Mouse (Mus musculus): Measurements from ENCODE around the gene Dck. TPM values are rescaled to one million over a fixed set of nuclear protein-coding genes. Genes with fewer than 3 reads are reported as not detected.

Dck gene
- total and polyA plus RNA-seq, 2 experiments: 1.4 to 3.0 TPM

DNA sequence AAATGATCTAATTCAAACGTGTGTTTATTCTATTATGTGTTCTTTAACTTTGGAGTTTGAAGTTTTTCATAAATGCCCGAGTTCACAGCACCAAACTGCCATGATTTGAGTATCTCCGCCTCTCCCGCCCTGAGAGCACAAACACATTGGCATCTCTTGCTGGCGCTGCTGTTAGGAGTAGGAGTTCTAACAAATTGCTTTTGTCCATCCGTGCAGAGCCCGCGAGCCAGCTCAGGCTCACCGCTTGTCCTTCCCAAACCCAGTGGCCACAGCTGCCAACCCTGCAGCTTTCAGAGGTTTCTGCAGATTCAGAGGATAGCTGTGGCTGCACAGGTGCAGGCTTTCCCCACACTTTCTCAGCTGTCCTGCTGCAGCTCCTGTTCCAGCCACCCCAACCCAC is 42.5 kb downstream of the Dck start:
- H3K9ac ChIP-seq (ENCODE audit: low read depth, low read length): no peak overlapping the region
- H3K4me1 ChIP-seq (ENCODE audit: control insufficient read depth, insufficient read depth, low read length): no peaks in the 10 kb centered on the region
- WGBS: 69% methylated on average over 9 of the region's 9 CpGs
- no peak overlapping the region for H3K4me3 ChIP-seq (ENCODE audit: insufficient read depth, low read depth, low read length)
- DNase-seq (ENCODE audit: extremely low read depth, low read depth, low spot score): no peak
- no peak overlapping the region for H3K27ac ChIP-seq (replicated peaks; ENCODE audit: insufficient read depth, low read depth, low read length)
- no peaks in the 10 kb centered on the region for H3K36me3 ChIP-seq (ENCODE audit: control insufficient read depth, insufficient read depth, low read length)
- H3K79me2 ChIP-seq (ENCODE audit: control insufficient read depth, insufficient read depth, low read length): no peaks in the 10 kb centered on the region
- no peaks in the 10 kb centered on the region for H3K27me3 ChIP-seq (ENCODE audit: control insufficient read depth, insufficient read depth, low read length)
- TF ChIP-seq CTCF (IDR thresholded peaks at IDR 0.05; ENCODE audit: low read depth, low read length) (no peak), POLR2A (IDR thresholded peaks at IDR 0.05; ENCODE audit: extremely low read depth, insufficient read depth, low read length) (no peak)

DNA sequence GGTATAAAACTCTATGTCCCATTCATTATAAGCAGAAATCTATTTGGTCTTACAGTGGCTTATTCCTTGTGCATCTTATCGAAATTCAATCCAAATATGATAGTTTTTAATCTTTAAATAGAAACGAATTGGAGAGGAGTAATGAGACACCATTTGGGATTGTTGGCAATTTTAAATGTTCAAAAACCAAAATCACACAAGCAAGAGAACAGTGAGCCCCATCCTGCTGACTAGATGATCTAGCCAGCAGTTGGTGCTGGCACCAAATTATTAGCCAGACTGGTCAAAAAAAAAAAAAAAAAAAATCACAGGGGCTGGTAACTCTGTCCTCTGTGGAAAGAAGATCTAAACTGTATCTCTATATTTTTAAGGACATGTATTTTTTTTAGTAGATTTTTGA is 48.4 kb downstream of the Dck start:
- H3K27me3 ChIP-seq (ENCODE audit: control insufficient read depth, insufficient read depth, low read length): no peaks in the 10 kb centered on the region
- H3K9ac ChIP-seq (ENCODE audit: low read depth, low read length): no peak overlapping the region
- no peaks in the 10 kb centered on the region for H3K36me3 ChIP-seq (ENCODE audit: control insufficient read depth, insufficient read depth, low read length)
- no peak overlapping the region for H3K27ac ChIP-seq (replicated peaks; ENCODE audit: insufficient read depth, low read depth, low read length)
- H3K4me1 ChIP-seq (ENCODE audit: control insufficient read depth, insufficient read depth, low read length): no peaks in the 10 kb centered on the region
- no peak overlapping the region for H3K4me3 ChIP-seq (ENCODE audit: insufficient read depth, low read depth, low read length)
- WGBS: 73% methylated on average over 2 of the region's 2 CpGs
- DNase-seq (ENCODE audit: extremely low read depth, low read depth, low spot score): no peak
- TF ChIP-seq CTCF (IDR thresholded peaks at IDR 0.05; ENCODE audit: low read depth, low read length) (no peak), POLR2A (IDR thresholded peaks at IDR 0.05; ENCODE audit: extremely low read depth, insufficient read depth, low read length) (no peak)
- no peaks in the 10 kb centered on the region for H3K79me2 ChIP-seq (ENCODE audit: control insufficient read depth, insufficient read depth, low read length)

DNA sequence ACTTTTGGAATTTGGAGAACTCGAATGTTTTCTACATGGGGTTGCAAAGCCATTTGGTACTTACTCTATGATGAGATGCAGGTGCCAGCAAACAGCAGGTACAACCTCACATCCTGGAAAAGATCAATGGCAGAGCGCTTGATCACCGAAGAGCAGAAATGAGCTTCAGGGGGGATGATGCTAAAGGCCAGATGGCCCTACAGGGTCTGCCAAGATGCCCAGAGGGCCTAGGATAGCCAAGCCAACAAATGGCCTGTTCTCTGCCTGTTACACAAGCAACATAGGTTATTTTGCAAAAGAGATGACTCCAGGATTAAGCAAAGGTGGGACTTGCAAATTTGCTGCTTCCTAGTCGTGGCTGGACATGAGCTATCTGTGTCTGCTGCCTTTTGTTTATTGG is 49.8 kb downstream of the Dck start:
- TF ChIP-seq POLR2A (IDR thresholded peaks at IDR 0.05; ENCODE audit: extremely low read depth, insufficient read depth, low read length): no peak
- no peak for TF ChIP-seq CTCF (IDR thresholded peaks at IDR 0.05; ENCODE audit: low read depth, low read length)
- Histone ChIP-seq H3K9ac (ENCODE audit: low read depth, low read length) (no peak overlapping the region), H3K79me2 (ENCODE audit: control insufficient read depth, insufficient read depth, low read length) (no peaks in the 10 kb centered on the region), H3K27ac (replicated peaks; ENCODE audit: insufficient read depth, low read depth, low read length) (no peak overlapping the region), H3K4me1 (ENCODE audit: control insufficient read depth, insufficient read depth, low read length) (no peaks in the 10 kb centered on the region), H3K4me3 (ENCODE audit: insufficient read depth, low read depth, low read length) (no peak overlapping the region), H3K36me3 (ENCODE audit: control insufficient read depth, insufficient read depth, low read length) (no peaks in the 10 kb centered on the region), H3K27me3 (ENCODE audit: control insufficient read depth, insufficient read depth, low read length) (no peaks in the 10 kb centered on the region)
- 85% methylated on average over 4 of the region's 4 CpGs for WGBS
- no peak for DNase-seq (ENCODE audit: extremely low read depth, low read depth, low spot score)

DNA sequence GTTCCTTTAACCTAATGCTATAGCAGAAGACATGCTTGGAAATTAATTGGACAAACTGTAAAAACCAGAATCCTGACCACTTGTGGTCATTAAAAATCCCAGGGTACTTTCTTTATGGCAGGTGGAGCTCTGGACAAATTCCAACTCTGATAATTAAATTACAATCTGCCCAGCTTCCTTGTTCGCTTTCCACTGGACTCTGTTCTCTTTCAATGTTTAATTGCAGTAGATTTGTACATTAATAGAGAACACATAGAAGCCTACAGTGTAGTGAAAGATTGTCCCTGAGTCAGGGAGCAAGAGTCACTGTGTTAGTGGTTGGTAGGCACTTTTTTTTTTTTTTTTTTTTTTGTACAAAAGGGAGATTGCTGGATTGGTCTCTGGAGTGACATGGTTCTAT is 56.7 kb downstream of the Dck start:
- no peak for DNase-seq (ENCODE audit: extremely low read depth, low read depth, low spot score)
- no peaks in the 10 kb centered on the region for H3K27me3 ChIP-seq (ENCODE audit: control insufficient read depth, insufficient read depth, low read length)

DNA sequence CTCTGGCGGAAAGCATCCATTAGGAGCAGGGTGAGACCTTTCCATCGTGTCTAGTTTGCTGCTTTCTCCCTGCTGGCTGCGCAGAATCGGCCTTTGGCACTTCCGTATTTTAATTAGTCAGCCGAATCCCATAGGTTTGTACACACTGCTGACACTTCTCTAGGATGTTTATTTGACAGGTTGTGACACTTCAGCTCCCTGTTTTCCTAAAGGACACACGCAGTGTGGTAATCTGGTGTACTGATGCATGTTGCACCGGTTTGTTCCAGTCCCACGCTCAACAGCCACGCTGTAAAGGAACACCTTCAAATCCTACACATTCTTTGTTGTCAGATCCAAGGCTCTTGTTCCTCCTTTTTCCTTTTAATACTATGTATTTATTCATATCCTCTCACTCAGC is 60.0 kb downstream of the Dck start:
- H3K27me3 ChIP-seq (ENCODE audit: control insufficient read depth, insufficient read depth, low read length): no peaks in the 10 kb centered on the region
- H3K4me1 ChIP-seq (ENCODE audit: control insufficient read depth, insufficient read depth, low read length): no peaks in the 10 kb centered on the region
- DNase-seq (ENCODE audit: extremely low read depth, low read depth, low spot score): no peak
- H3K36me3 ChIP-seq (ENCODE audit: control insufficient read depth, insufficient read depth, low read length): no peaks in the 10 kb centered on the region
- no peak overlapping the region for H3K4me3 ChIP-seq (ENCODE audit: insufficient read depth, low read depth, low read length)
- H3K27ac ChIP-seq (replicated peaks; ENCODE audit: insufficient read depth, low read depth, low read length): no peak overlapping the region
- 77% methylated on average over 10 of the region's 10 CpGs for WGBS
- H3K9ac ChIP-seq (ENCODE audit: low read depth, low read length): no peak overlapping the region
- no peaks in the 10 kb centered on the region for H3K79me2 ChIP-seq (ENCODE audit: control insufficient read depth, insufficient read depth, low read length)
- no peak for TF ChIP-seq POLR2A (IDR thresholded peaks at IDR 0.05; ENCODE audit: extremely low read depth, insufficient read depth, low read length)
- TF ChIP-seq CTCF (IDR thresholded peaks at IDR 0.05; ENCODE audit: low read depth, low read length): no peak

More for the DNA sequence above, 56.7 kb downstream of the Dck start:
- 39% methylated on average over 1 of the region's 1 CpGs for WGBS
- H3K27ac ChIP-seq (replicated peaks; ENCODE audit: insufficient read depth, low read depth, low read length): no peak overlapping the region
- H3K4me3 ChIP-seq (ENCODE audit: insufficient read depth, low read depth, low read length): no peak overlapping the region
- no peak for TF ChIP-seq CTCF (IDR thresholded peaks at IDR 0.05; ENCODE audit: low read depth, low read length)
- TF ChIP-seq POLR2A (IDR thresholded peaks at IDR 0.05; ENCODE audit: extremely low read depth, insufficient read depth, low read length): no peak
- H3K36me3 ChIP-seq (ENCODE audit: control insufficient read depth, insufficient read depth, low read length): no peaks in the 10 kb centered on the region
- no peaks in the 10 kb centered on the region for H3K4me1 ChIP-seq (ENCODE audit: control insufficient read depth, insufficient read depth, low read length)
- H3K9ac ChIP-seq (ENCODE audit: low read depth, low read length): no peak overlapping the region
- no peaks in the 10 kb centered on the region for H3K79me2 ChIP-seq (ENCODE audit: control insufficient read depth, insufficient read depth, low read length)

DNA sequence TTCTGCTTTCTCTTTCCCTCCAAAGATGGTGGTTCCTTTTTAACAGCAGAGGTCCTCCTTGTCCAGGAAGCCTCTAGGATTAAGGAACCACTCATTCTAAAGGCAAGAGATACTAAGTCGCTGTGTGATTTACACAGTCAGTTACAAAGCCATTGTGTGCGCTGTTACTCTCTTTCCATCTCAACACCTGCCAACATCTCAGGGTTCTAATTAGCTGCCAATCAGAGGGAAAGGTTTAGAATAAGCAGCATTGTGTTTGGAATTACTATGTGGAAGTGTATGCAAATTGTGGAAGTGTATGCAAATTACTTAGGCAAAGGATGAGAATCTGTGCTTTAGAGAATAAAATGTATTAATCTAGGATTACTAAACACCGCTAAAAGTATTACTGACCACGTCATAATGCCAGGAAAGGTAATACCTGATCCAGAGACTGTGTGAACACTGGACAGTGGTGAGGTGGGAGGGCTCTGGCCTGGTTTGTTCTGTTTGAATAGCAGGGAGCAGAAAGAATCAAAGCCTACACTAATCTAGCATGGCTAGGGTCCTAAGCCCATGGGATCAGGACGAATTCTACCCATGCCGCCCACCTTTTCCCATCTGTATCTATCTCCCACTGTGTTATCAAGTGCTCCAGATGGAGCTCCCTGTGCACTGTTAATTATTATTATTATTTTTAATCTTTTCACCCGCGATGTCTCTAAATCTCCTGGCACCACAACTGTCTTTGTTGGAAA is 65.2 kb downstream of the Dck start:
- no peaks in the 10 kb centered on the region for H3K79me2 ChIP-seq (ENCODE audit: control insufficient read depth, insufficient read depth, low read length)
- WGBS: 81% methylated on average over 8 of the region's 8 CpGs
- TF ChIP-seq CTCF (IDR thresholded peaks at IDR 0.05; ENCODE audit: low read depth, low read length) (no peak), POLR2A (IDR thresholded peaks at IDR 0.05; ENCODE audit: extremely low read depth, insufficient read depth, low read length) (no peak)

More for the DNA sequence above, 65.2 kb downstream of the Dck start:
- H3K27me3 ChIP-seq (ENCODE audit: control insufficient read depth, insufficient read depth, low read length): no peaks in the 10 kb centered on the region
- H3K4me1 ChIP-seq (ENCODE audit: control insufficient read depth, insufficient read depth, low read length): peaks cover 2% of the 10 kb centered on the region
- no peak for DNase-seq (ENCODE audit: extremely low read depth, low read depth, low spot score)
- H3K9ac ChIP-seq (ENCODE audit: low read depth, low read length): no peak overlapping the region
- no peak overlapping the region for H3K27ac ChIP-seq (replicated peaks; ENCODE audit: insufficient read depth, low read depth, low read length)
- H3K36me3 ChIP-seq (ENCODE audit: control insufficient read depth, insufficient read depth, low read length): no peaks in the 10 kb centered on the region
- no peak overlapping the region for H3K4me3 ChIP-seq (ENCODE audit: insufficient read depth, low read depth, low read length)

Measured in liver, adult 2 months (tissue).